ENCODE assay signal across 18 mouse cellular contexts in the genomic region with DNA sequence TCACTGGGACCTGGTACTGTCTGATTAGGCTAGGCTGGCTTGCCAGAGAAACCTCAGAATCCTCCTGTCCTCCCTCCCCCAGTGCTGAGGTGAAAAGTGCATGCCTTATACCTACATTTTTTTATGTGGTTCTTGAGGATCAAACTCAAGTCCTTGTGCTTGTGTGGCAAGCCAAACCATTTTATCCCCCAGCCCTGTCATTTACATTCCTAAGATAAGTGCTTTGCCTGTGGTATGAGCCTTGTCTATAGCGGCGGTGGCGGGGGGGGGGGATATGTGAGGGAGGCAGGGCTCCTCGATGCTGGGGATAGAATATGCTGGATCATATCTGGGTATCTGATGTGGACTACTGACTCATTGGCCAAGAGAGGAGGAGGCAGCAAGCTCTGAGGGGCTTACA.
"Had no signal": no experiment of that assay in that cellular context is flagged by ENCODE, and none has a peak within 500 bp of the region (broad histone marks: within the 10 kb centered on the region; RNA-seq: fewer than 3 reads in every experiment).

No protein-coding gene starts in this region.

- ATAC-seq: liver, embryonic 12.5 days; midbrain, embryonic 16.5 days had no signal

- H3K4me1 ChIP-seq: liver, embryonic 12.5 days; neural tube, embryonic 13.5 days had no signal

- H3K27me3 ChIP-seq: liver, embryonic 12.5 days; midbrain, embryonic 12.5 days; neural tube, embryonic 13.5 days; neural tube, embryonic 15.5 days had no signal

- H3K4me3 ChIP-seq: liver, embryonic 12.5 days; midbrain, embryonic 10.5 days; midbrain, embryonic 12.5 days; myocyte; neural tube, embryonic 13.5 days; neural tube, embryonic 15.5 days had no signal

- H3K4me2 ChIP-seq: liver, embryonic 12.5 days; midbrain, embryonic 12.5 days; neural tube, embryonic 13.5 days; neural tube, embryonic 15.5 days had no signal

- H3K9me3 ChIP-seq: liver, embryonic 12.5 days; midbrain, embryonic 10.5 days; midbrain, embryonic 12.5 days; neural tube, embryonic 13.5 days; neural tube, embryonic 15.5 days had no signal

- DNase-seq: lung, adult 2 months; midbrain, embryonic 14.5 days; retina, postnatal 1 day; right cerebral cortex, adult 18-20 months; right cerebral cortex, postnatal 25 days; right cerebral cortex, postnatal 4 days; spleen, adult 18-20 months; thymus, adult 18-20 months; thymus, postnatal 14 days; thymus, postnatal 36 days had no signal

- H3K9ac ChIP-seq: liver, embryonic 12.5 days; liver, embryonic 14.5 days; midbrain, embryonic 12.5 days; neural tube, embryonic 13.5 days; neural tube, embryonic 15.5 days had no signal

- H3K36me3 ChIP-seq: liver, embryonic 12.5 days; midbrain, embryonic 10.5 days; midbrain, embryonic 12.5 days; neural tube, embryonic 13.5 days; neural tube, embryonic 15.5 days had no signal

- H3K27ac ChIP-seq: liver, embryonic 12.5 days; liver, embryonic 14.5 days; midbrain, embryonic 10.5 days; midbrain, embryonic 12.5 days; neural tube, embryonic 13.5 days; neural tube, embryonic 15.5 days had no signal
